Mouse (Mus musculus) retina, postnatal 7 days (tissue): ENCODE results near the gene Cntnap5b.
A peak's percentile ranks its signal among the peaks of the same experiment; 100 is the strongest.

Source experiments
- DNase-seq: peaks from one replicate; pipeline ENCODE4 v3.0.0-alpha.2; 2012; ENCODE audit warnings: low read depth, low spot score

Cntnap5b gene

GRCm38 (mm10) chr1:100171566-100171965 is 399.0 kb downstream of the Cntnap5b start:
- no peak for DNase-seq

GRCm38 (mm10) chr1:100180050-100180449 is 407.5 kb downstream of the Cntnap5b start:
- peak; percentile 83 for DNase-seq

- DNase-seq, result no peak
These were observed 459.5 kb downstream of the Cntnap5b start for GRCm38 (mm10) chr1:100231980-100232608.

GRCm38 (mm10) chr1:100251964-100252363 is 479.4 kb downstream of the Cntnap5b start:
- DNase-seq, result no peak

GRCm38 (mm10) chr1:100310687-100311086 is 538.1 kb downstream of the Cntnap5b start:
- no peak for DNase-seq

- no peak for DNase-seq
These were observed 558.5 kb downstream of the Cntnap5b start for GRCm38 (mm10) chr1:100331066-100331465.

GRCm38 (mm10) chr1:100369415-100370113 is 597.0 kb downstream of the Cntnap5b start:
- no peak for DNase-seq

- no peak for DNase-seq
These were observed 613.7 kb downstream of the Cntnap5b start for GRCm38 (mm10) chr1:100386252-100386651.

- no peak for DNase-seq
These were observed 621.5 kb downstream of the Cntnap5b start for GRCm38 (mm10) chr1:100394034-100394433.

- no peak for DNase-seq
These were observed 644.2 kb downstream of the Cntnap5b start for GRCm38 (mm10) chr1:100416658-100417224.

- no peak for DNase-seq
These were observed 657.6 kb downstream of the Cntnap5b start for GRCm38 (mm10) chr1:100430038-100430774.

GRCm38 (mm10) chr1:100463877-100464276 is 691.3 kb downstream of the Cntnap5b start:
- no peak for DNase-seq

- DNase-seq, result no peak
These were observed 692.7 kb downstream of the Cntnap5b start for GRCm38 (mm10) chr1:100465226-100465625.

GRCm38 (mm10) chr1:100467595-100467994 is 695.0 kb downstream of the Cntnap5b start:
- DNase-seq, result no peak

GRCm38 (mm10) chr1:100509866-100510265 is 737.3 kb downstream of the Cntnap5b start:
- DNase-seq, result no peak
